Mouse (Mus musculus): ENCODE results near the gene Lrrc14b. TPM values are rescaled to one million over a fixed set of nuclear protein-coding genes. Genes with fewer than 3 reads are reported as not detected.
A peak's percentile ranks its signal among the peaks of the same experiment; 100 is the strongest.

Gene Lrrc14b
- polyA plus RNA-seq, 1 experiment = not detected

DNA sequence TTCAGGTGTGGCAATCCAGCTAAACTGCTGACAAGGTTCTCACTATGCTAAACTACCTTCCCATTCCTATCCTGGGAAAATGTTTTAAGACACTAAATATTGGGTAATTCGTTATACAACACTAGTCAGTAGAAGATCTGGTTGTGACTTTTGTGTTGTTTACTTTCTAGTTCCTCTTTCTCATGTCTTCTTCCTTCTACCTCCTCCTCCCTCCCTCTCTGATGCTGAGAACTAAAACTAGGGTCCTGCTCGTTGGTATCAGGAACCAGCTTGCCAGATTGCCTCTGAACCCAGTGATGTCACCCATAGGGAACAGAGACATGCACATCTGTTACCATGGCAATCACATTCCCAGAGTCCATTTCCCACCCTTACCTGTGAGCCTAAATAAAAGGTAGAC, 1.6 kb downstream of the Lrrc14b start:
- 72% methylated on average over 2 of the region's 2 CpGs for WGBS
- Histone ChIP-seq H3K4me1 (ENCODE audit: control insufficient read depth, insufficient read depth, low read length) (peaks cover 9% of the 10 kb centered on the region; the same call in 1 of the 2 replicates), H3K4me3 (ENCODE audit: insufficient read depth, low read depth, low read length) (no peak overlapping the region), H3K27ac (ENCODE audit: insufficient read depth, low read depth, low read length) (no peak overlapping the region)
- TF ChIP-seq CTCF (IDR thresholded peaks at IDR 0.05; ENCODE audit: insufficient read depth, low read depth, low read length) (no peak), POLR2A (IDR thresholded peaks at IDR 0.05; ENCODE audit: insufficient read depth, low read depth, low read length) (no peak)

- TF ChIP-seq CTCF (IDR thresholded peaks at IDR 0.05; ENCODE audit: insufficient read depth, low read depth, low read length) (no peak), POLR2A (IDR thresholded peaks at IDR 0.05; ENCODE audit: insufficient read depth, low read depth, low read length) (no peak)
- Histone ChIP-seq H3K4me1 (ENCODE audit: control insufficient read depth, insufficient read depth, low read length) (peaks cover 3% of the 10 kb centered on the region; the same call in 1 of the 2 replicates), H3K27ac (ENCODE audit: insufficient read depth, low read depth, low read length) (no peak overlapping the region), H3K4me3 (ENCODE audit: insufficient read depth, low read depth, low read length) (no peak overlapping the region)
- WGBS = 83% methylated on average over 13 of the region's 13 CpGs
These were observed 7.3 kb downstream of the Lrrc14b start for GRCm38 (mm10) chr13:74356491-74356890.

GRCm38 (mm10) chr13:74350435-74350906, 13.3 kb downstream of the Lrrc14b start:
- no peaks in the 10 kb centered on the region for H3K4me1 ChIP-seq (ENCODE audit: control insufficient read depth, insufficient read depth, low read length)
- H3K4me3 ChIP-seq (ENCODE audit: insufficient read depth, low read depth, low read length) = peak overlapping the region; percentile 64
- 3% methylated on average over 15 of the region's 15 CpGs for WGBS
- H3K27ac ChIP-seq (ENCODE audit: insufficient read depth, low read depth, low read length) = peak overlapping the region; percentile 49
- TF ChIP-seq POLR2A (IDR thresholded peaks at IDR 0.05; ENCODE audit: insufficient read depth, low read depth, low read length) (no peak), CTCF (IDR thresholded peaks at IDR 0.05; ENCODE audit: insufficient read depth, low read depth, low read length) (no peak)

- under 1% methylated on average over 57 of the region's 57 CpGs for WGBS
These were observed 14.0 kb downstream of the Lrrc14b start, which contains the start of the genes Sdha and Ccdc127 for GRCm38 (mm10) chr13:74349566-74350434. Gene Sdha (minus strand): TSS chr13:74350280. Gene Ccdc127 (plus strand): TSS chr13:74350309.

GRCm38 (mm10) chr13:74341036-74341435, 22.8 kb downstream of the Lrrc14b start:
- 39% methylated on average over 3 of the region's 3 CpGs for WGBS
- TF ChIP-seq POLR2A (IDR thresholded peaks at IDR 0.05; ENCODE audit: insufficient read depth, low read depth, low read length) = no peak
- TF ChIP-seq CTCF (IDR thresholded peaks at IDR 0.05; ENCODE audit: insufficient read depth, low read depth, low read length) = no peak
- Histone ChIP-seq H3K27ac (ENCODE audit: insufficient read depth, low read depth, low read length) (no peak overlapping the region), H3K4me1 (ENCODE audit: control insufficient read depth, insufficient read depth, low read length) (no peaks in the 10 kb centered on the region), H3K4me3 (ENCODE audit: insufficient read depth, low read depth, low read length) (no peak overlapping the region)

More at GRCm38 (mm10) chr13:74349566-74350434, 14.0 kb downstream of the Lrrc14b start, which contains the start of the genes Sdha and Ccdc127:
- peak; percentile 78 for TF ChIP-seq POLR2A (IDR thresholded peaks at IDR 0.05; ENCODE audit: insufficient read depth, low read depth, low read length)
- TF ChIP-seq CTCF (IDR thresholded peaks at IDR 0.05; ENCODE audit: insufficient read depth, low read depth, low read length) = no peak
- Histone ChIP-seq H3K4me1 (ENCODE audit: control insufficient read depth, insufficient read depth, low read length) (no peaks in the 10 kb centered on the region), H3K27ac (ENCODE audit: insufficient read depth, low read depth, low read length) (peak within 1 kb of the TSS; percentile 67), H3K4me3 (ENCODE audit: insufficient read depth, low read depth, low read length) (peak within 1 kb of the TSS; percentile 64)

- H3K4me1 ChIP-seq (ENCODE audit: control insufficient read depth, insufficient read depth, low read length) = no peaks in the 10 kb centered on the region
- no peak overlapping the region for H3K27ac ChIP-seq (ENCODE audit: insufficient read depth, low read depth, low read length)
- TF ChIP-seq POLR2A (IDR thresholded peaks at IDR 0.05; ENCODE audit: insufficient read depth, low read depth, low read length) (no peak), CTCF (IDR thresholded peaks at IDR 0.05; ENCODE audit: insufficient read depth, low read depth, low read length) (no peak)
- no peak overlapping the region for H3K4me3 ChIP-seq (ENCODE audit: insufficient read depth, low read depth, low read length)
These were observed 34.5 kb downstream of the Lrrc14b start for GRCm38 (mm10) chr13:74329321-74329720.

DNA sequence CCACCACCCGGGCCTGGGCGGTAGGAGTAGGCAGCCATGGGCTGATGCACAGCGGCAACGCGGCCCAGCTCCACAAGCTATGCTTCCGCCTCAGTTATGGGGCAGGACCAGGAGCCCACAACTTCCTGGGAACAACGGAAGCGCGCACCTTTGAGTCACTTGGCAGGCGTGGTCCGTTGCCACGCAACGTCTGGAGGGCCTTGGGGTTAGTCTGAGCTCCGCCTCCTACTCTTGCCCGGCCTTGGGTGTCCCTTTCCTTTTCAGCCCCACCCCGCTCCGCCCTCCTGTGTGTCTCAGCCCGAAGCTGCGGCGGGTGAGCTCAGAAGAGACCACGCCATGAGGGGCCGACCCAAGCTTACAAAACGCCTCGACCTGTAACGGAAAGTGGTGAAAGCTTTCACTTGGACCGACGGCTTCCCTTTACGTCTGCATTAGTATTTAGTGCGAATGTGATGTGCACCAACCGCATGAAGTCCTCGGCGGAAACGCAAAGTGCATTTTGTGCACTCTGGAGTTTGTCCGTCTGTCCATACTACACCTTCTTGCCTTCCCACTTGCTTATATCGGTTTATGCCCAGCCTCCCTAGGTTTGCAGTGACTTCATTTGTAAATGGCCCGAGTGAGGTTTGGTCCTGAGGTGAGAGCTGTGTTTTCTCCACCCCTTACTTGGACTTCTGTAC, 46.5 kb downstream of the Lrrc14b start, which contains the start of gene Pdcd6:
TSS of gene Pdcd6 (minus strand) at position 411 of the 680 bp plus-strand sequence.
- under 1% methylated on average over 36 of the region's 36 CpGs for WGBS
- H3K4me1 ChIP-seq (ENCODE audit: control insufficient read depth, insufficient read depth, low read length) = no peaks in the 10 kb centered on the region
- no peak for TF ChIP-seq POLR2A (IDR thresholded peaks at IDR 0.05; ENCODE audit: insufficient read depth, low read depth, low read length)
- no peak for TF ChIP-seq CTCF (IDR thresholded peaks at IDR 0.05; ENCODE audit: insufficient read depth, low read depth, low read length)
- H3K27ac ChIP-seq (ENCODE audit: insufficient read depth, low read depth, low read length) = 0 out of 2 replicates have a peak within 1 kb of the TSS, but pooled peaks have one; percentile 29
- H3K4me3 ChIP-seq (ENCODE audit: insufficient read depth, low read depth, low read length) = peak within 1 kb of the TSS; percentile 66

DNA sequence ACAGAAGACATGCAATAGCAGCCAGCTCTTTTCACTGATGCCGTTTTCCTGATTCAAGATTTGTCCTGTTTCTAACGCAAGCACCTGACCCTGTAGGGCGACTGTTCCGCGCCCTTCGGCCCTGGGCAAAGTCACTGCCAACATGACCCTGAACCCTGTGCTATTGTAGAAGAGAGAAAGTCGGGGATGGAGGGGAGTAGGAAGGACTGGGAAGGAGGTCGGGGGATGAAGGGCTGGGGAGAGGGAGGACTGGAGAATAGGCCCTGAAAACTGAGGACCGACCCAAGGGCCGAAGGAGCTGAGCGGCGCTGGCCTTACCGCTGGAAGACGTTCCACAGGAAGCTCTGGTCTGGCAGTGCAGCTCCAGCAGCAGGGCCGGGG, 47.0 kb downstream of the Lrrc14b start:
- Histone ChIP-seq H3K4me1 (ENCODE audit: control insufficient read depth, insufficient read depth, low read length) (no peaks in the 10 kb centered on the region), H3K4me3 (ENCODE audit: insufficient read depth, low read depth, low read length) (peak overlapping the region; percentile 66), H3K27ac (ENCODE audit: insufficient read depth, low read depth, low read length) (no peak overlapping the region)
- TF ChIP-seq CTCF (IDR thresholded peaks at IDR 0.05; ENCODE audit: insufficient read depth, low read depth, low read length) (no peak), POLR2A (IDR thresholded peaks at IDR 0.05; ENCODE audit: insufficient read depth, low read depth, low read length) (no peak)
- under 1% methylated on average over 15 of the region's 15 CpGs for WGBS
